Mouse (Mus musculus): ENCODE data around the gene Il11ra1. TPM values are rescaled to one million over a fixed set of nuclear protein-coding genes. Genes with fewer than 3 reads are reported as not detected.
"Not testable (repeated sequence)": the region's sequence is repeated elsewhere in the genome, so short reads cannot be mapped to it uniquely, and the experiment has no call there.

The Il11ra1 gene
- polyA plus RNA-seq, 1 experiment from 2014 or later, result 111 TPM

DNA sequence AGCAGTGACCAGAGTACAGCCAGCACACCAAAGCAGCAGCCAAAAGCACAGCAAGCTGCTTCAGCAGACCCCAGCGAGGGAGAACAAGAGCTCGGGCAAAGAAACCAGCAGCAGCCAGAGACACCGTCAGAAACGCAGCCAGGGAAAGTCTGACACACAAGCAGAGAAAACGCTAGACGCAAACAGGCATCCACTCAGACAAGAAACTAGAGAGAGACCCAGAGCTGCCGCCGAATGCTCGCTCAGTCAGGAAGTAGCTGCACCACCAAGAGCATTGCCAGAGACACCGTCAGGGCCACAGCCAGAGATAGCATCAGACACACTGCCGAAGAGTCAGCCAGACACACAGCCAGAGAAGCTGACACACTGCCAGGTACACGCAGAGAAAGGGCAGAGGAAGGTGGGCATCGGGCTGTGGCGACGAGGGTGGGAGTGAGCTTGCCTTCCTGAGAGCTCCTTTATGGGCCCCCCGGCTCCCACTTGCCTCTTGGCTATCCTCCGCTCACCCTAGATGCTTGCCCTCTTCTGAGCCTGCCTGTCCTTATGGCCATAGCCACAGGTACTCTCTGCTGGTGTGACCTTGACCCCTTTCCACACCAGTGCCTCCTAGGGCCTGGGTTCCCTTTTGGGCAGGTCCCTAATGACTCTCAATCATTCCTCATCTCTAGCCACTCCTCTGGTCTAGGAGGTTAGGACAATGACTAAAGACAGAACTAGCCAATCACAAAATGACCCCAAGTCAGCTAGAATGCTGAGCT, 23.4 kb upstream of the Il11ra1 start:
- Histone ChIP-seq H3K4me3 (ENCODE audit: low read length) (no peak overlapping the region), H3K9ac (ENCODE audit: low read length) (no peak overlapping the region), H3K4me2 (ENCODE audit: low read depth, low read length) (no peak overlapping the region), H3K27me3 (ENCODE audit: control insufficient read depth, insufficient read depth, low read depth, low read length) (no peaks in the 10 kb centered on the region), H3K9me3 (ENCODE audit: control insufficient read depth, low read length) (no peaks in the 10 kb centered on the region), H3K4me1 (replicated peaks; ENCODE audit: control insufficient read depth, insufficient read depth, low read length) (peaks cover 41% of the 10 kb centered on the region), H3K36me3 (ENCODE audit: control insufficient read depth, insufficient read depth, low read length) (no peaks in the 10 kb centered on the region), H3K27ac (ENCODE audit: low read length) (peak overlapping the region; percentile 55)
- ATAC-seq (ENCODE audit: low read depth), result no peak
- 41% methylated on average over 17 of the region's 17 CpGs for WGBS

DNA sequence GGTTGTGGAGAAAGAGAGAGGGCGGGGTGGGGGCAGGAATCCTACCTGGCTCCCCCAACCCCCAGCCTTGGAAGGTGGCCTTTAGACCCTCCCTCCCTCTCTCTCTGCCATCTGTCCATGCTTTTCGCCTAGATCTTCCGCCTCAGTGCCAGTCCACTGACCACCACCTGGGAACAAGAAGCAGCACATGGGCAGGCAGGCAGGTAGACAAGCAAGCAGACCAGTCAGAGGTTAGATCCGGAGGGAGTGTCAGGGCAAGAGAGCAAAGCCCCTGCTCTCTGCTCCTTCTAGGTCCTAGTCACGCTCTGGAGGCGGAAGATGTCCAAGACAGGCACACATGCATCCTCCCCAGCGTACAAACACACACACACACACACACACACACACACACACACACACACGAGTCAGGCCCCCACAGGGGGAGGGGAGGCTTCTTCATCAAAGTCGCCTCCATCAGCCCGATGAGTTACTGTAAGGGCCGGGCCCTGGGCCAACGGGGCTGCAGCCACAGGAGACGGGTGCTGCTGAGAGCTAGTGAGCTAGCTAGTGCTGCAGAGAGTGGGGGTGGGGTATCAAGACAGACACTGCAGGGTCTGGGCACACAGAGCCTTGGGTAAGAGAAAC, 22.7 kb upstream of the Il11ra1 start:
- Histone ChIP-seq H3K4me3 (ENCODE audit: low read length) (no peak overlapping the region), H3K4me2 (ENCODE audit: low read depth, low read length) (no peak overlapping the region), H3K9ac (ENCODE audit: low read length) (no peak overlapping the region), H3K27me3 (ENCODE audit: control insufficient read depth, insufficient read depth, low read depth, low read length) (no peaks in the 10 kb centered on the region), H3K9me3 (ENCODE audit: control insufficient read depth, low read length) (no peaks in the 10 kb centered on the region), H3K27ac (ENCODE audit: low read length) (peak overlapping the region; percentile 55), H3K36me3 (ENCODE audit: control insufficient read depth, insufficient read depth, low read length) (no peaks in the 10 kb centered on the region), H3K4me1 (replicated peaks; ENCODE audit: control insufficient read depth, insufficient read depth, low read length) (peaks cover 39% of the 10 kb centered on the region)
- WGBS, result 37% methylated on average over 13 of the region's 13 CpGs
- ATAC-seq (ENCODE audit: low read depth), result peak; percentile 82

DNA sequence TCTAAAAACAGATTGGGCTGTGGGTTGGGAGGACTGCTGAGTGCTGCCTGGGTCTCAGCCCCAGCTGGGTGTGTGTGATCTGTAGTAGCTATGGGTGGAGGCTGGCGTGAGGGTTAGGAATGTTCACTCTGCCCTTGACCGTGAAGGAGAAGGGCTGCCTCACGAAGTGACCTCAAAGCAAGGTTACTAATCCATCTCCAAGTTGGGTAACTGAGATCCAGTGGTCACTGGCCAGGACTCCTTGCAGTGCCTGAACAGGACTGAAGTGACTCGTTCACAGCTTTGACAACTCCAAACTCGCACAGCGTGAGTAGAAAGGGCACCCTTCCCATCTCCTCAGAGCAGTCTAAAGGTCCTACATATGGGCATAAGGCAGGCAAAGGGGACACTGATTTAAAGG, 20.9 kb upstream of the Il11ra1 start:
- 48% methylated on average over 6 of the region's 6 CpGs for WGBS
- H3K4me3 ChIP-seq (ENCODE audit: low read length), result no peak overlapping the region
- H3K27ac ChIP-seq (ENCODE audit: low read length), result 0 out of 2 replicates have a peak overlapping the region, but pooled peaks have one; percentile 13
- H3K27me3 ChIP-seq (ENCODE audit: control insufficient read depth, insufficient read depth, low read depth, low read length), result peaks cover 2% of the 10 kb centered on the region; the same call in 1 of the 2 replicates
- H3K4me1 ChIP-seq (replicated peaks; ENCODE audit: control insufficient read depth, insufficient read depth, low read length), result peaks cover 38% of the 10 kb centered on the region
- H3K9me3 ChIP-seq (ENCODE audit: control insufficient read depth, low read length), result no peaks in the 10 kb centered on the region
- no peaks in the 10 kb centered on the region for H3K36me3 ChIP-seq (ENCODE audit: control insufficient read depth, insufficient read depth, low read length)
- no peak overlapping the region for H3K9ac ChIP-seq (ENCODE audit: low read length)
- no peak for ATAC-seq (ENCODE audit: low read depth)
- H3K4me2 ChIP-seq (ENCODE audit: low read depth, low read length), result no peak overlapping the region

DNA sequence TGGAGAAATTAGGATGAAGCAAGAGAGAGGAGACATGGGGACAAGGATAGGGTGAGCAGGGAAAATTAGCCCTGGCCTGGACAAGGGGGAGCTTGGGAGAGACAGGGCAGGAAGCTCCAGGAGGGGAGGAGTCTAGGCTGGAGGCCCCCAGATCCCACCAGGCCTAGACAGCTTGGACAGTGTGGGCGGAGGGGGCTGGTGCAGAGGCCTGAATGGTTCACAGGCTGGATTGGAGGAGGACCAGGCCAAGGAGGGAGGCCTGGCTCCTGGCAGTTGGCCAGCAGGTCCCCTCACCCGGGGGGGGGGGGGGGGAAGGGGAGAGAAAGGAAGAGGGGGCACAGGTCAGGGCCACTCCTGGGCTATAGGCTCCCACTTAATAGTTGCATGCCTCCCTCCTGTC, 20.5 kb upstream of the Il11ra1 start:
- no peak for ATAC-seq (ENCODE audit: low read depth)
- no peak overlapping the region for H3K4me3 ChIP-seq (ENCODE audit: low read length)
- 57% methylated on average over 1 of the region's 2 CpGs for WGBS
- H3K9me3 ChIP-seq (ENCODE audit: control insufficient read depth, low read length), result no peaks in the 10 kb centered on the region
- no peak overlapping the region for H3K9ac ChIP-seq (ENCODE audit: low read length)
- H3K27ac ChIP-seq (ENCODE audit: low read length), result 0 out of 2 replicates have a peak overlapping the region, but pooled peaks have one; percentile 13
- peaks cover 38% of the 10 kb centered on the region for H3K4me1 ChIP-seq (replicated peaks; ENCODE audit: control insufficient read depth, insufficient read depth, low read length)
- peaks cover 2% of the 10 kb centered on the region; the same call in 1 of the 2 replicates for H3K27me3 ChIP-seq (ENCODE audit: control insufficient read depth, insufficient read depth, low read depth, low read length)
- no peak overlapping the region for H3K4me2 ChIP-seq (ENCODE audit: low read depth, low read length)
- no peaks in the 10 kb centered on the region for H3K36me3 ChIP-seq (ENCODE audit: control insufficient read depth, insufficient read depth, low read length)

DNA sequence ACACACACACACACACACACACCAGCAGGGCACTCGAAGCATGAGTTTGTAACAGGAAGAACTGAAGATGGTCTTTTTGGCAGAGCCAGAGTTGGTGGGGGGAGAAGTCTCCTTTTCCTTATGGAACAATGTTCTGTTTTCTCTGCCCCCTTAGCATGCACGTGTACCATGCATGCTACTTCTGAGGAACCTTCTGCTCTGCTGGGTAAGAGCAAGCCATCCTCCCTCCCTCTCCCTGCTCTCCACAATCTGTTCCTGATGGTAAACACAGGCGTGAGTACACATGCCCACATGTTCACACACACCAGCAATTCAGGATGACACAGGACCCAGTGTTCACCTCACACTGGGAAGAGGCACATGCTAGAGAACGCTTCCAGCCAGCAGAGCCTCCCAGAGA, 18.6 kb upstream of the Il11ra1 start:
- Histone ChIP-seq H3K36me3 (ENCODE audit: control insufficient read depth, insufficient read depth, low read length) (no peaks in the 10 kb centered on the region), H3K4me2 (ENCODE audit: low read depth, low read length) (no peak overlapping the region), H3K27me3 (ENCODE audit: control insufficient read depth, insufficient read depth, low read depth, low read length) (peaks cover 2% of the 10 kb centered on the region; the same call in 1 of the 2 replicates), H3K4me3 (ENCODE audit: low read length) (no peak overlapping the region), H3K9ac (ENCODE audit: low read length) (no peak overlapping the region), H3K27ac (ENCODE audit: low read length) (no peak overlapping the region), H3K9me3 (ENCODE audit: control insufficient read depth, low read length) (no peaks in the 10 kb centered on the region), H3K4me1 (replicated peaks; ENCODE audit: control insufficient read depth, insufficient read depth, low read length) (peaks cover 35% of the 10 kb centered on the region)
- WGBS, result 52% methylated on average over 4 of the region's 4 CpGs
- ATAC-seq (ENCODE audit: low read depth), result no peak

DNA sequence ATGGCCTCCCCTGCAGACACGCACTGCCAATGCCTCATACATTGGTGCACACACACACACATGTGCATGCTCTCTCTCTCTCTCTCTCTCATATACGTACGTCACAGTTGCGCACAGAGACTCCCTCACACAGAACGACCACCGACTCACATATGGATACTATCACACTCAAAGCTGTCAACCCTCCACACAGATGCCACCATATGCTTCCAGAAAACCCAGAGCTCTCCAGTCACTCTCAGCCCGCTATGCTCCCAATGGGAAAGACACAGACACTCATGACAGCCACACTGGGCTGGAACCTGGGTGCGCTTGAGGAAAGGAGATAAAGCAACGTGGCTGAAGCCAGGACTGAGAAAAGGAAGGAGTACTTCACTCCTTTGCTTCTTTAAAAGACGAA, 17.8 kb upstream of the Il11ra1 start:
- Histone ChIP-seq H3K4me2 (ENCODE audit: low read depth, low read length) (no peak overlapping the region), H3K4me1 (replicated peaks; ENCODE audit: control insufficient read depth, insufficient read depth, low read length) (peaks cover 27% of the 10 kb centered on the region), H3K4me3 (ENCODE audit: low read length) (no peak overlapping the region), H3K27me3 (ENCODE audit: control insufficient read depth, insufficient read depth, low read depth, low read length) (peaks cover 2% of the 10 kb centered on the region; the same call in 1 of the 2 replicates), H3K9me3 (ENCODE audit: control insufficient read depth, low read length) (no peaks in the 10 kb centered on the region), H3K27ac (ENCODE audit: low read length) (no peak overlapping the region), H3K36me3 (ENCODE audit: control insufficient read depth, insufficient read depth, low read length) (no peaks in the 10 kb centered on the region), H3K9ac (ENCODE audit: low read length) (no peak overlapping the region)
- no peak for ATAC-seq (ENCODE audit: low read depth)
- 53% methylated on average over 10 of the region's 10 CpGs for WGBS

DNA sequence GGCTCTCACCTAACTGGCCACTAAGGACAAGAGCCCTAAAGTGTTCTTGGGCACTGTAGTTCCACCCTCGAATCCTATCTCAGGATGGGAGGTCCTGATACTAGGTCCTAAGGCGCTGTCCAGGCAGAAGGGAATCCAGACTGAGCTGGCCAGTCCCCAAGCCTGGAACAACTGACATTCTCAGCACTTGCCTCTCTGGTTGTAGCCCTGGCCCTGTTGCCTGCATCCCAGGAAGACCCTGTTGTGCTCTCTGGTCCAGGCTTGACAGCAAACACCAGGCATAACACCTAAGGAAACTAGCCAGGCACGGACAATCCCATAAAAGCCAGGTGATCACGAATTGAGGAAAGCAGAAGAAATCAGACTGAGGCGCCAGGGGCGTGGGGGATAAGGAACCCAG, 17.0 kb upstream of the Il11ra1 start:
- Histone ChIP-seq H3K27me3 (ENCODE audit: control insufficient read depth, insufficient read depth, low read depth, low read length) (peaks cover 2% of the 10 kb centered on the region; the same call in 1 of the 2 replicates), H3K9ac (ENCODE audit: low read length) (no peak overlapping the region), H3K4me1 (replicated peaks; ENCODE audit: control insufficient read depth, insufficient read depth, low read length) (peaks cover 19% of the 10 kb centered on the region), H3K4me3 (ENCODE audit: low read length) (no peak overlapping the region), H3K36me3 (ENCODE audit: control insufficient read depth, insufficient read depth, low read length) (no peaks in the 10 kb centered on the region), H3K4me2 (ENCODE audit: low read depth, low read length) (no peak overlapping the region), H3K27ac (ENCODE audit: low read length) (no peak overlapping the region), H3K9me3 (ENCODE audit: control insufficient read depth, low read length) (no peaks in the 10 kb centered on the region)
- 25% methylated on average over 6 of the region's 6 CpGs for WGBS
- no peak for ATAC-seq (ENCODE audit: low read depth)

DNA sequence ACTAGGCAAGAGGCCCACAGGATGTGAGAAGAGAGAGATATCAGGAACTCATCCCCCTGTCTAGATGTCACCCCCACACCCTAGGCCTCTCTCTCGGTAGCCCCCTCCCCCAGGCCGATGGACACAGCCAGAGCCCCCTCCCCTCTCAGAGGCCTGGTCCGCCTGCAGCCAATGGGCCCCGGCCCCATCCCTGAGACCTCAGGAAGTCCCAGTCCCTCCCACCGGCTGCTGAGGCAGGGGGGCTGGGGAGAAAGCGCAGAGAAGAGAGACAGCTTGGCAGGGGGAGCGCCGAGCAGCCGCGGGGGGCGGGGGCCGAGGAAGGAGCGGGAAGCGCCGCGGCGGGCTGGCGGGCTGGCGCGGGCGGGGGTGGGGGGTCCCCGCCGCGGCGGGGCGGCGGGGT, 16.5 kb upstream of the Il11ra1 start:
- H3K27me3 ChIP-seq (ENCODE audit: control insufficient read depth, insufficient read depth, low read depth, low read length); H3K9ac ChIP-seq (ENCODE audit: low read length); H3K4me3 ChIP-seq (ENCODE audit: low read length); H3K36me3 ChIP-seq (ENCODE audit: control insufficient read depth, insufficient read depth, low read length); H3K9me3 ChIP-seq (ENCODE audit: control insufficient read depth, low read length); H3K27ac ChIP-seq (ENCODE audit: low read length): not testable (repeated sequence)
- peak; percentile 58 for ATAC-seq (ENCODE audit: low read depth)
- WGBS, result 4% methylated on average over 9 of the region's 27 CpGs
- H3K4me1 ChIP-seq (replicated peaks; ENCODE audit: control insufficient read depth, insufficient read depth, low read length), result peaks cover 17% of the 10 kb centered on the region
- peak overlapping the region; percentile 42 for H3K4me2 ChIP-seq (ENCODE audit: low read depth, low read length)

DNA sequence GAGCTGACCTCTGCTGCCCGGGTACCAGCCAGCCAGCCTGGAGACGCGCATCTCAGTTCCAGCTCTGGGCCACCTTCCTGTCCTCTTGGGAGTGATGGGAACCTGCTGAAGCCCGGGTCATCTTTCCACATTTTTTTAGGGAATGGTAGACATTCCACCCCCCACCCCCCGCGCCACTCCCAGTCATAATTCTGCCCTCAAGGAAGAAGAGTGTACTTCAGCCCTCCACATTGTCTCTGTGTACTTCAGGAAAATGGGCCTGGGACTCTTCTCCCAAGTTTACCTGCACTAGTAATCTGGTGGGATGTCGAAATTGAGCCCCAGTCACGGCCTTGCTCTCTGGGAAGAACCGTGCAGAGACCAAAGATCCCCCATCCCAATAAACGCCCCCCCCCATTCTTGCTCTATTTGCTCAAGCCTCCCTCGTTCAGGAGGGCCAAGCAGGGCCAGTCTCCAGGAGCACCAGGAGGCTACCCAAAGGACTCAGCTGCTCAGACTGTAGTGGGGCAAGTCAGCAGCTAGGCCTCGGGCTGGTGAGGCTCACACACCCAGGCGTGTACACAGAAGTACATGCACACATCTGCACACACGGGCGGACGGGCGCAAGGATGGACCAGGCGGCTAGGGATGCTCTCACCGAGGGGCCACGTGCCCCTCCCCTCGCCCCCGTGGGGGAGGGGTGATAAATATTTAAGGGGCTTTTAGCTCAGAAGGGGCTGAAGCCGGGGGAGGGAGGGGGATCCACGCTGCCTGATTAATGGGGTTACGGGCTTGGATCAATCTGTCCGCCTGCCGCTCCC, 15.5 kb upstream of the Il11ra1 start:
- H3K4me3 ChIP-seq (ENCODE audit: low read length); H3K27me3 ChIP-seq (ENCODE audit: control insufficient read depth, insufficient read depth, low read depth, low read length); H3K27ac ChIP-seq (ENCODE audit: low read length); H3K9me3 ChIP-seq (ENCODE audit: control insufficient read depth, low read length); H3K36me3 ChIP-seq (ENCODE audit: control insufficient read depth, insufficient read depth, low read length); H3K4me1 ChIP-seq (replicated peaks; ENCODE audit: control insufficient read depth, insufficient read depth, low read length); H3K9ac ChIP-seq (ENCODE audit: low read length): not testable (repeated sequence)
- peak; percentile 17; the same call in 1 of the 2 replicates for ATAC-seq (ENCODE audit: low read depth)
- 4% methylated on average over 22 of the region's 27 CpGs for WGBS
- 0 out of 2 replicates have a peak overlapping the region, but pooled peaks have one; percentile 11 for H3K4me2 ChIP-seq (ENCODE audit: low read depth, low read length)

Measured in lung, embryonic 16.5 days (tissue).